Mouse (Mus musculus) limb, embryonic 15.5 days (tissue): ENCODE data around the gene Gm20388. TPM values are rescaled to one million over a fixed set of nuclear protein-coding genes. Genes with fewer than 3 reads are reported as not detected.

ENCODE experiments used
- ATAC-seq: fragments of 200-750 bp; cut with Nextera tagmentation; 2 replicates; pipeline ENCODE4 v1.8.0; 2017; ENCODE audit warnings: low read depth, moderate TSS enrichment; ENCODE audit not compliant: insufficient number of reproducible peaks, low FRiP score, low TSS enrichment
- H3K27ac ChIP-seq: fragments of 300-500 bp; sonication (generic); 2 replicates; pipeline ENCODE4 v1.5.1; 2015; ENCODE audit warnings: moderate library complexity, mild to moderate bottlenecking, inconsistent platforms
- H3K27me3 ChIP-seq: fragments of 300-500 bp; sonication (generic); 2 replicates; pipeline ENCODE4 v1.6.1; 2015; ENCODE audit warnings: inconsistent platforms
- H3K36me3 ChIP-seq: fragments of 300-500 bp; sonication (generic); 2 replicates; pipeline ENCODE4 v1.6.1; 2015; ENCODE audit warnings: inconsistent platforms
- H3K4me1 ChIP-seq: fragments of 300-500 bp; sonication (generic); 2 replicates; pipeline ENCODE4 v1.6.1; 2015; ENCODE audit warnings: inconsistent platforms
- H3K4me2 ChIP-seq: fragments of 300-500 bp; sonication (generic); 2 replicates; pipeline ENCODE4 v1.6.1; 2015; ENCODE audit warnings: mild to moderate bottlenecking, inconsistent platforms
- H3K4me3 ChIP-seq: fragments of 300-500 bp; sonication (generic); 2 replicates; pipeline ENCODE4 v1.5.1; 2015; ENCODE audit warnings: mild to moderate bottlenecking, inconsistent platforms
- H3K9ac ChIP-seq: fragments of 300-500 bp; sonication (generic); 2 replicates; pipeline ENCODE4 v1.6.1; 2015; ENCODE audit warnings: inconsistent platforms
- H3K9me3 ChIP-seq: fragments of 300-500 bp; sonication (generic); 2 replicates; pipeline ENCODE4 v1.6.1; 2016; ENCODE audit warnings: inconsistent platforms
- WGBS: fragments of 180-500 bp; shearing (Covaris S2); methylation state at CpG from one replicate; pipeline ENCODE4 v1.1.7; 2015; 5-methylcytosine and 5-hydroxymethylcytosine counted together
- polyA plus RNA-seq: library from polyadenylated mRNA; unstranded; fragments of >200 nt; fragmentation: Nextera tagmentation; extraction: Ambion mirVana; gene quantifications from 2 replicates; pipeline ENCODE4 v1.2.1, GENCODE M21; 2015

The Gm20388 gene
- polyA plus RNA-seq, 1 experiment from 2014 or later = 4.9 TPM

- H3K27me3 ChIP-seq = peaks cover 11% of the 10 kb centered on the region; the same call in 1 of the 2 replicates
- H3K27ac ChIP-seq = no peak overlapping the region
- 52% methylated on average over 8 of the region's 8 CpGs for WGBS
- H3K4me2 ChIP-seq = no peak overlapping the region
- no peaks in the 10 kb centered on the region for H3K36me3 ChIP-seq
- H3K4me3 ChIP-seq = no peak overlapping the region
- H3K4me1 ChIP-seq = 0 out of 2 replicates have a peak, but pooled peaks cover 4% of the 10 kb centered on the region
- no peaks in the 10 kb centered on the region for H3K9me3 ChIP-seq
- ATAC-seq = no peak
- H3K9ac ChIP-seq = no peak overlapping the region
These were observed 1074.2 kb downstream of the Gm20388 start for GRCm38 (mm10) chr8:120984888-120985287.

DNA sequence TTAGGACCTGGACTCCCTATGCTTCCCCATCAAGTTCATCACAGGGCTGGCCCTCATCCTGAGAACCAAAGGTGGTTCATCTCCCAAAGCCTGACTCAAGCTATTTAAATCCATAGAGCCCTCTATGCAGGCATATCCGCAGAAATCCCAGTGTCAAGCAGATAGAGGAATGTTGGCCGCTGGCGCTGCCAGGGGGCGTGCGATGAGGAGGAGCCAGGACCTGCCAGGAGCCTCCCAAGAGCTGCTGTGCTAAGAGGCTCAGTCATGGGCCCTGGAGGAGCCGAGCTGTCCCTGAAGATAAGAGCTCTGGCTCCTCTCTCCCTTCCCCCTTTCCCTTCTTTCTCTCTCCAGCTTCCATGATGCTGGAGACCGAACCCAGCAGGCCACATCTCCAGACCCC is 1075.4 kb downstream of the Gm20388 start:
- H3K4me3 ChIP-seq = no peak overlapping the region
- peaks cover 7% of the 10 kb centered on the region; the same call in 1 of the 2 replicates for H3K27me3 ChIP-seq
- no peak for ATAC-seq
- no peaks in the 10 kb centered on the region for H3K36me3 ChIP-seq
- no peak overlapping the region for H3K27ac ChIP-seq
- WGBS = 88% methylated on average over 7 of the region's 7 CpGs
- 0 out of 2 replicates have a peak, but pooled peaks cover 3% of the 10 kb centered on the region for H3K4me1 ChIP-seq
- H3K9me3 ChIP-seq = no peaks in the 10 kb centered on the region
- no peak overlapping the region for H3K4me2 ChIP-seq
- no peak overlapping the region for H3K9ac ChIP-seq

DNA sequence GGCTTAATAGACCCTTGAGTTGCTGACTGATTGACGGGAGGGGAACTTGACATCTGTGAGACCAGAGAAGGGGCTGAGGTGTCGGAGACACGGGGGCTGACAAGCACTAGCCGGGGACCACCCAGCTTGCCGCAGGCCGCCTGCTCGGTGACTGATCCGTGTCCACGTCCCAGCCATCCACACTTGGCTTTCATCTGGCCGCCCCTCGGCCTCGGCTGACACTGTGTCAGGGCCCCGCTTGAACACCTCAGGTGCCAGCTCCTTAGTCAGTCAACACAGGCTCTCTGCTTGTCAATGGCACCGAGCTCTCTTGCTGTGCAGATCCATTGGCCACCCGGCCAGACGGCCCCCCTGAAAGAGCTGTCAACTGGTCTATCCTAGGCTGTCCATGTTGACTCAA is 1083.1 kb downstream of the Gm20388 start:
- Histone ChIP-seq H3K9me3 (no peaks in the 10 kb centered on the region), H3K9ac (no peak overlapping the region), H3K4me1 (peaks cover 3% of the 10 kb centered on the region; the same call in 1 of the 2 replicates), H3K27me3 (peaks cover 47% of the 10 kb centered on the region), H3K36me3 (no peaks in the 10 kb centered on the region), H3K4me2 (no peak overlapping the region), H3K27ac (no peak overlapping the region), H3K4me3 (no peak overlapping the region)
- 43% methylated on average over 16 of the region's 16 CpGs for WGBS
- ATAC-seq = no peak

DNA sequence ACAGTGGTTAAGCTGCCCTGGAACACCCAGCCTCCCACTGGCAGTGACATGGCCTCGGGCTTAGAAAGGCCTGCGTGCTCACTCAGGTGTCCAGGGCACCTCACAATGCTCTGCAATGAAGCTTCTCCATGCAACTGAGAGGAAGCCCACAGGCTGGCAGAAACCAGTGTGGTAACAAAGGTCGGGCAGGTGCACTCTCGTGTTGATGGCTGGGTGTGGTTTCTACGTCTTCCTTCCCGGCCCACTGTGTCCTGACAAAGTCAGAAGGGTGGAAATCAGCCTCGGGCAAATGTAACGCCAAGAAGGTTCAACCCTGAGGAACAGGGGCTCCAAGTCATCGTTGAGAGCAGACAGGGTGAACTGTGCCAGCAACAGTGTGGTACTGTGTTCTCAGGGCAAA is 1084.8 kb downstream of the Gm20388 start:
- Histone ChIP-seq H3K36me3 (no peaks in the 10 kb centered on the region), H3K9me3 (no peaks in the 10 kb centered on the region), H3K4me2 (no peak overlapping the region), H3K27ac (no peak overlapping the region), H3K9ac (no peak overlapping the region), H3K4me1 (peaks cover 3% of the 10 kb centered on the region; the same call in 1 of the 2 replicates), H3K4me3 (no peak overlapping the region), H3K27me3 (peaks cover 52% of the 10 kb centered on the region)
- WGBS = 70% methylated on average over 9 of the region's 9 CpGs
- ATAC-seq = no peak

DNA sequence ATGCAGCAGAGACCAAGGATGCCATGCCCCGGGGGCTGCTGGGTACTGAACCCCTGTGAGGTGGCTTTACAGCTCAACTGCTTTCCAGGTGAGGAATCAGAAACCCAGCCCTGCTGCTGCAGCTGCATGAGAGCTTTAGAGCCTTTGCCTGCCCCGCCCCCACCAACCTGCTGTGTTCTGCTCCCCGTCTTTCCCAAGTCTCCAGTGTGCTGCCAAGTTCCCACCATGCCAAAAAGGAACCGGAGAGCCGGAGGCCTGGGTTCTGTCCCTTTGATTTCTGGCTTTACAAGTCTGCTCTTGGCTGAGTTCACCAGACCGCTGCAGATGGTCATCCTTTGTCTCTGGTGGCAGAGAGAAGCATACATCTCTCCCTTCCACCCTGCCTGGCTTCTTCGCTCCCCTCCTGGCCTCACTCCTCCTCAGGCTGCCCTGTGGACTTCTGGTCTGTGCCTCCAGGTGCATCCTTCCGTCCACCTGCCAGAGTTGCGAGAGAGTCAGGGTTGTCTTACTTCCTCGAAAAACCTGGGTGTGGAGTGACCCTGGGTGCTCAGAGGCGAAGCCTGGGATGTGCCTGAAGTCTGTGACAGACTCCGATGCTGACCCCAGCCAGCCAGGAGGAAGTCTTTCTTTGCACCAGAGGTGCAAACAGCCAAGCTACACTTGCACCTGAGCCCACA is 1086.4 kb downstream of the Gm20388 start:
- Histone ChIP-seq H3K4me3 (no peak overlapping the region), H3K9me3 (no peaks in the 10 kb centered on the region), H3K36me3 (no peaks in the 10 kb centered on the region), H3K9ac (no peak overlapping the region), H3K27ac (no peak overlapping the region), H3K4me1 (peaks cover 3% of the 10 kb centered on the region; the same call in 1 of the 2 replicates), H3K27me3 (peaks cover 49% of the 10 kb centered on the region), H3K4me2 (no peak overlapping the region)
- 51% methylated on average over 12 of the region's 12 CpGs for WGBS
- no peak for ATAC-seq

- peaks cover 5% of the 10 kb centered on the region; the same call in 1 of the 2 replicates for H3K4me1 ChIP-seq
- H3K4me3 ChIP-seq = no peak overlapping the region
- peaks cover 43% of the 10 kb centered on the region for H3K27me3 ChIP-seq
- WGBS = 73% methylated on average over 9 of the region's 9 CpGs
- H3K9ac ChIP-seq = no peak overlapping the region
- no peak for ATAC-seq
- H3K9me3 ChIP-seq = no peaks in the 10 kb centered on the region
- H3K36me3 ChIP-seq = no peaks in the 10 kb centered on the region
- no peak overlapping the region for H3K4me2 ChIP-seq
- no peak overlapping the region for H3K27ac ChIP-seq
These were observed 1087.3 kb downstream of the Gm20388 start for GRCm38 (mm10) chr8:120997926-120998325.

DNA sequence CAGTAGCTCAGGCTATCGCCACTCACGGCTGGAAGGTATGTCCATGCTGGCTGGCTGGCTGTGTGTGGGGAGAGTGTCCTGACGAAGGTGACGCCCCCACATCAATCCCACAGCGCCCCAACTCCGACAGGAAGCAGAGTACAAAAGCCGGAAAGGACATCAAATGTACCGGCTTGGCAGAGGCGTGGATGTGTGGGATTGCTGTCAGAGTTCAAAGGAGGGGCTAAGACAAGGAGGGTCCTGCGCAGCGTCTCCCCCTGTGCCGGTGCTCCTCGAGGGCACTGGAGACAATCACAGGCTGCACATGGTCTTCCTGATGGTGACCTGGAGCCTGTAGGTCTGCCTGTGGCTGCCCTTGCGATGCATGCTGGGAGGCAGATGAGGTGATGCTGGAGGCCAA is 1088.3 kb downstream of the Gm20388 start:
- ATAC-seq = no peak
- WGBS = 42% methylated on average over 14 of the region's 14 CpGs
- Histone ChIP-seq H3K4me1 (peaks cover 8% of the 10 kb centered on the region; the same call in 1 of the 2 replicates), H3K27me3 (peaks cover 39% of the 10 kb centered on the region), H3K9ac (no peak overlapping the region), H3K9me3 (no peaks in the 10 kb centered on the region), H3K27ac (no peak overlapping the region), H3K4me3 (no peak overlapping the region), H3K36me3 (no peaks in the 10 kb centered on the region), H3K4me2 (no peak overlapping the region)

- Histone ChIP-seq H3K27me3 (peaks cover 23% of the 10 kb centered on the region), H3K4me1 (peaks cover 5% of the 10 kb centered on the region; the same call in 1 of the 2 replicates), H3K4me2 (no peak overlapping the region), H3K36me3 (no peaks in the 10 kb centered on the region), H3K27ac (no peak overlapping the region), H3K9ac (no peak overlapping the region), H3K9me3 (no peaks in the 10 kb centered on the region), H3K4me3 (no peak overlapping the region)
- no peak for ATAC-seq
- 62% methylated on average over 12 of the region's 12 CpGs for WGBS
These were observed 1091.3 kb downstream of the Gm20388 start for GRCm38 (mm10) chr8:121001951-121002350.

GRCm38 (mm10) chr8:121002871-121003539 is 1092.4 kb downstream of the Gm20388 start:
- no peak overlapping the region for H3K4me2 ChIP-seq
- H3K27me3 ChIP-seq = peaks cover 14% of the 10 kb centered on the region
- 40% methylated on average over 17 of the region's 17 CpGs for WGBS
- no peaks in the 10 kb centered on the region for H3K9me3 ChIP-seq
- H3K4me3 ChIP-seq = no peak overlapping the region
- peaks cover 5% of the 10 kb centered on the region; the same call in 1 of the 2 replicates for H3K4me1 ChIP-seq
- no peak for ATAC-seq
- H3K36me3 ChIP-seq = no peaks in the 10 kb centered on the region
- no peak overlapping the region for H3K9ac ChIP-seq
- no peak overlapping the region for H3K27ac ChIP-seq

GRCm38 (mm10) chr8:121003639-121004038 is 1093.0 kb downstream of the Gm20388 start:
- no peak overlapping the region for H3K9ac ChIP-seq
- peaks cover 12% of the 10 kb centered on the region for H3K27me3 ChIP-seq
- no peak overlapping the region for H3K27ac ChIP-seq
- H3K4me1 ChIP-seq = peaks cover 5% of the 10 kb centered on the region; the same call in 1 of the 2 replicates
- H3K9me3 ChIP-seq = no peaks in the 10 kb centered on the region
- WGBS = 33% methylated on average over 2 of the region's 2 CpGs
- no peak for ATAC-seq
- H3K4me2 ChIP-seq = no peak overlapping the region
- no peak overlapping the region for H3K4me3 ChIP-seq
- H3K36me3 ChIP-seq = no peaks in the 10 kb centered on the region

- Histone ChIP-seq H3K4me3 (no peak overlapping the region), H3K27me3 (peaks cover 61% of the 10 kb centered on the region), H3K27ac (no peak overlapping the region), H3K4me2 (no peak overlapping the region), H3K36me3 (no peaks in the 10 kb centered on the region), H3K9ac (no peak overlapping the region), H3K9me3 (no peaks in the 10 kb centered on the region), H3K4me1 (peaks cover 2% of the 10 kb centered on the region; the same call in 1 of the 2 replicates)
- 59% methylated on average over 6 of the region's 6 CpGs for WGBS
- no peak for ATAC-seq
These were observed 1102.7 kb downstream of the Gm20388 start for GRCm38 (mm10) chr8:121013318-121013717.

DNA sequence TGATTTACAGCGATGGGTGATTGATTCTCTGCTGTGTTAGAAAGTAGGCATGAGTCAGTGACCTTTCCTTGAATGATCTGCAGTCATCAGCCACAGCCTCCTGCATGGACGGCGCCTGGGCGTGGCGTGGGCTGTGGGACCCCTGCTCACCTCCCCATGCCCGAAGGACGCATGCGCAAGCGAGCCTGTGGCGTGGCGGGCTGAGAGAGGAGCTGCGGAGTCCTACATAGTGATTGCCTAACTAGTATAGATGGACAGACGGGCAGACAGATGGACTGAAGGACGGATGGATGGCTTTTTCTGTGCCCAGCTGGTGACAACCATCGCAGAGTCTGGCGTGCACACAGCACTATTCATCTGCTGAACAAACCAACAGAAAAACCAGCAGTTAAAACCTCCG is 1106.0 kb downstream of the Gm20388 start:
- Histone ChIP-seq H3K9me3 (no peaks in the 10 kb centered on the region), H3K36me3 (no peaks in the 10 kb centered on the region), H3K27me3 (peaks cover 68% of the 10 kb centered on the region), H3K27ac (no peak overlapping the region), H3K4me3 (no peak overlapping the region), H3K4me2 (no peak overlapping the region), H3K9ac (no peak overlapping the region), H3K4me1 (peaks cover 6% of the 10 kb centered on the region; the same call in 1 of the 2 replicates)
- whole genome bisulfite sequencing = 77% methylated on average over 17 of the region's 17 CpGs
- no peak for ATAC-seq
